Mouse (Mus musculus) liver, postnatal 0 days (tissue): ENCODE results near the gene Commd7. TPM values are rescaled to one million over a fixed set of nuclear protein-coding genes. Genes with fewer than 3 reads are reported as not detected.

Source experiments
- ATAC-seq: fragments of 200-750 bp; cut with Nextera tagmentation; 2 replicates; pipeline ENCODE4 v1.8.0; 2017; ENCODE audit warnings: mild to moderate bottlenecking, moderate library complexity
- DNase-seq: peaks from one replicate; pipeline ENCODE4 v3.0.0-alpha.2; 2016
- H3K27ac ChIP-seq: fragments of 300-500 bp; sonication (generic); 2 replicates; pipeline ENCODE4 v1.5.1; 2014; ENCODE audit warnings: antibody characterized with exemption, moderate library complexity, mild to moderate bottlenecking, low read depth
- H3K27me3 ChIP-seq: fragments of 300-500 bp; sonication (generic); 2 replicates; pipeline ENCODE4 v1.6.1; 2014; ENCODE audit warnings: low read length, control low read depth, mixed read lengths; ENCODE audit not compliant: insufficient read depth
- H3K36me3 ChIP-seq: fragments of 300-500 bp; sonication (generic); replicated peaks from 2 replicates; pipeline ENCODE4 v1.6.1; 2014; ENCODE audit warnings: mild to moderate bottlenecking, control low read depth, low read length, moderate library complexity, mixed read lengths; ENCODE audit not compliant: insufficient read depth
- H3K4me1 ChIP-seq: fragments of 300-500 bp; sonication (generic); 2 replicates; pipeline ENCODE4 v1.6.1; 2014; ENCODE audit warnings: antibody characterized with exemption, mild to moderate bottlenecking, control low read depth; ENCODE audit not compliant: insufficient read depth
- H3K4me2 ChIP-seq: fragments of 300-500 bp; sonication (generic); 2 replicates; pipeline ENCODE4 v1.6.1; 2014; ENCODE audit warnings: low read depth, mild to moderate bottlenecking, low read length, moderate library complexity, mixed read lengths
- H3K4me3 ChIP-seq: fragments of 300-500 bp; sonication (generic); 2 replicates; pipeline ENCODE4 v1.5.1; 2014; ENCODE audit warnings: low read depth, low read length
- H3K9ac ChIP-seq: fragments of 300-500 bp; sonication (generic); replicated peaks from 2 replicates; pipeline ENCODE4 v1.6.1; 2014; ENCODE audit warnings: mild to moderate bottlenecking, moderate library complexity
- H3K9me3 ChIP-seq: fragments of 300-500 bp; sonication (generic); 2 replicates; pipeline ENCODE4 v1.6.1; 2016; ENCODE audit warnings: mild to moderate bottlenecking, control low read depth, low read length, mixed read lengths
- CTCF ChIP-seq: sonication (generic); IDR thresholded peaks from 2 replicates; pipeline ENCODE4 v1.5.1; 2016; ENCODE audit warnings: antibody characterized with exemption, low read depth
- EP300 ChIP-seq: IDR thresholded peaks from 2 replicates; pipeline ENCODE4 v1.6.1; 2016; ENCODE audit warnings: antibody characterized with exemption, low read depth, mild to moderate bottlenecking
- WGBS: fragments of 180-500 bp; shearing (Covaris S2); extraction: QIAGEN DNeasy Blood & Tissue Kit; methylation state at CpG from one replicate; pipeline ENCODE4 v1.1.7; 2014; ENCODE audit not compliant: insufficient replicate concordance; 5-methylcytosine and 5-hydroxymethylcytosine counted together
- polyA plus RNA-seq: library from polyadenylated mRNA; unstranded; fragments of >200 nt; fragmentation: Nextera tagmentation; extraction: Ambion mirVana; gene quantifications from 2 replicates; pipeline ENCODE4 v1.2.1, GENCODE M21; 2015

Gene Commd7
- polyA plus RNA-seq, 1 experiment from 2014 or later: 32.9 TPM

GRCm38 (mm10) chr2:153633259-153633658 lies 678 bp upstream of the Commd7 start:
- WGBS: 86% methylated on average over 5 of the region's 5 CpGs
- no peak overlapping the region for H3K9ac ChIP-seq
- H3K4me2 ChIP-seq: peak overlapping the region; percentile 92; the same call in 1 of the 2 replicates
- ATAC-seq (no peak), DNase-seq (no peak)
- H3K4me1 ChIP-seq: peaks cover 19% of the 10 kb centered on the region; the same call in 1 of the 2 replicates
- H3K4me3 ChIP-seq: no peak overlapping the region
- TF ChIP-seq EP300: no peak
- TF ChIP-seq CTCF: no peak
- no peaks in the 10 kb centered on the region for H3K9me3 ChIP-seq
- H3K27ac ChIP-seq: no peak overlapping the region; the same call in 1 of the 2 replicates
- peaks cover 5% of the 10 kb centered on the region; the same call in 1 of the 2 replicates for H3K36me3 ChIP-seq
- H3K27me3 ChIP-seq: no peaks in the 10 kb centered on the region

DNA sequence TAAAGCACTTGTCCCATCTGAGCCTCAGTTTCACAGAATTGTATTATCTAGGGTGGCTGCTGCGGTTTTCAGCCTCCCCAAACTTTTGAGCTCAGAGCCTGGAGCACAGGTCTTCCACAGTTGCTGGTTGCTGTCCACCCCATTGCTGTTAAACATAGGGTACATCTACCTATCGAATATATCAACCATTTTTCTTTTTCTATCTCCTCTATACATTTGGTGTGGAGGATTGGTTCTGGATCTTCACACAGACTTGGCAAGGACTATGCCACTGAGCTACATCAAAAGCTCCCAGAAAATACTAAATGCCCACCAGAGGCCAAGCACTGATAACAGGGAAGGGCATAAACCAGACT lies 268 bp upstream of the Commd7 start:
- H3K27me3 ChIP-seq: no peaks in the 10 kb centered on the region
- H3K36me3 ChIP-seq: peaks cover 7% of the 10 kb centered on the region; the same call in 1 of the 2 replicates
- H3K9ac ChIP-seq: peak overlapping the region; percentile 92
- H3K4me1 ChIP-seq: peaks cover 19% of the 10 kb centered on the region; the same call in 1 of the 2 replicates
- H3K9me3 ChIP-seq: no peaks in the 10 kb centered on the region
- DNase-seq (no peak), ATAC-seq (peak; percentile 20; the same call in 1 of the 2 replicates)
- TF ChIP-seq CTCF (no peak), EP300 (no peak)
- peak overlapping the region; percentile 92 for H3K4me2 ChIP-seq
- peak overlapping the region; percentile 94 for H3K4me3 ChIP-seq
- 11% methylated on average over 2 of the region's 2 CpGs for WGBS
- H3K27ac ChIP-seq: peak overlapping the region; percentile 92

- 40% methylated on average over 3 of the region's 3 CpGs for WGBS
- ATAC-seq (no peak), DNase-seq (no peak)
- TF ChIP-seq EP300 (no peak), CTCF (no peak)
- peaks cover 17% of the 10 kb centered on the region for H3K36me3 ChIP-seq
- peaks cover 19% of the 10 kb centered on the region; the same call in 1 of the 2 replicates for H3K4me1 ChIP-seq
- no peak overlapping the region for H3K4me2 ChIP-seq
- no peak overlapping the region for H3K9ac ChIP-seq
- H3K9me3 ChIP-seq: no peaks in the 10 kb centered on the region
- H3K27ac ChIP-seq: no peak overlapping the region
- no peak overlapping the region for H3K4me3 ChIP-seq
- H3K27me3 ChIP-seq: no peaks in the 10 kb centered on the region
These were observed 1.6 kb downstream of the Commd7 start for GRCm38 (mm10) chr2:153630950-153631349.

DNA sequence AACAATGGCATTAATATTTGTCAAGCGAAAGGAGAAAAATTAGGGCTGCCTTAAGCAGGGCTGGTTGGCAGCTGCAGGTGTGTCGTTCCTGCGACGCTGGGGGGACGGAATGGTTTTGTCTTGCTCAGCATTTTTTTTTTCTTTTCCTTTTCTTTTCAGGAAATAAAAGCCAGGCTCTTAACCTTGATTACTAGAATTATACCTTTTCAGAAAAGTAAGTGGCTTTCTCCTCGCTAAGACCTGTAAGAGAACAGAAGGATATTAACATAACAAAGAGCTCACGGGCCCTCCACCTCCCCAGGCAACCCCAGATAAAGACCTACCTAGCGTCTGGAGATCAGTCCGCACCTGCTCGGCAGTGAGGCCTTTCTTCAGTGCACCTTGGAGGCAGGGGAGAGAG lies 10.1 kb downstream of the Commd7 start:
- Histone ChIP-seq H3K9ac (no peak overlapping the region), H3K27ac (no peak overlapping the region), H3K27me3 (no peaks in the 10 kb centered on the region), H3K4me2 (no peak overlapping the region), H3K36me3 (peaks cover 58% of the 10 kb centered on the region), H3K4me1 (no peaks in the 10 kb centered on the region), H3K4me3 (no peak overlapping the region), H3K9me3 (no peaks in the 10 kb centered on the region)
- no peak for ATAC-seq
- no peak for DNase-seq
- TF ChIP-seq CTCF (no peak), EP300 (no peak)
- 87% methylated on average over 10 of the region's 10 CpGs for WGBS

DNA sequence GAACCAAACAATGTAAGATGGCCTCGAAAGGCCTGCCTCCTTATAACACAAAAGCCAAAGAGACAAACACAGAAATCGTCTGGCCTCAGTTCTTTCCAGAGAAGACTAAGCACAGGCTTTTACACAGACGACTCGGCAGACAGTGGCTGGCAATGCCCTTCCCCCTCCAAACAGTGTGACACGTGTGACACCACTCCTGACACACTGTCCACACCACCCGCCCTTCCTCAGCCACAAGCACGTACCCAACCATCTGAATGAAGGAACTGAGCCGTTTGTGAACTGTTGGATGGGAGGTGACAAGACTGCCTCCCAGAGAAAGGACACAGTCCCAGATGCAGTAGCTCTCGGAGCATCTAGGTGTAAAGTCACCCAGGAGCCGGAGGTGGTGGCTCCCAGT lies 13.7 kb downstream of the Commd7 start:
- H3K27me3 ChIP-seq: no peaks in the 10 kb centered on the region
- H3K4me1 ChIP-seq: no peaks in the 10 kb centered on the region
- no peak overlapping the region for H3K4me2 ChIP-seq
- H3K36me3 ChIP-seq: peaks cover 51% of the 10 kb centered on the region
- H3K27ac ChIP-seq: no peak overlapping the region
- TF ChIP-seq CTCF (no peak), EP300 (no peak)
- H3K9me3 ChIP-seq: no peaks in the 10 kb centered on the region
- no peak for DNase-seq
- WGBS: 41% methylated on average over 10 of the region's 10 CpGs
- H3K4me3 ChIP-seq: no peak overlapping the region
- no peak for ATAC-seq
- no peak overlapping the region for H3K9ac ChIP-seq

- Histone ChIP-seq H3K36me3 (peaks cover 51% of the 10 kb centered on the region), H3K4me3 (no peak overlapping the region)
These were observed 14.1 kb downstream of the Commd7 start for GRCm38 (mm10) chr2:153618439-153618838.

DNA sequence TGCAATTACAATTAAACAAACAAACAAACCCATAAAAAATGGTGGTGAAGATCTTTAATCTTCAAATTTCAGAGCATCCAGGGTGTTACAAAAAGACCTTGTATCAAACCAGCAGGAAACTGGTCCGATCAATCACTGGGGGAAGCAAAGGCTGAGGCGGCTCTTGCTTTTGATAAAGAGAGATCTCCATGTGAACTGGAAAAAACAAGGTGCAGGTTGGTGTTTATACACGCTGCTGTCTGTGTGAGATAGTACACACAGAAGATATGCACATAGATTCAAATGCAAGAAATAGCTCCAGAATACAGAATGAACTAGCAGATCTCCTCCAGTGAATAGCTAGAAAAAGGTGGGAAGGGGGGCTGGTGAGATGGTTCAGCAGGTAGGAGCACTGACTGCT lies 15.7 kb downstream of the Commd7 start:
- Histone ChIP-seq H3K27me3 (no peaks in the 10 kb centered on the region), H3K9me3 (no peaks in the 10 kb centered on the region), H3K36me3 (peaks cover 42% of the 10 kb centered on the region), H3K9ac (no peak overlapping the region), H3K4me2 (no peak overlapping the region), H3K27ac (no peak overlapping the region), H3K4me1 (no peaks in the 10 kb centered on the region), H3K4me3 (no peak overlapping the region)
- DNase-seq (no peak), ATAC-seq (no peak)
- TF ChIP-seq CTCF (no peak), EP300 (no peak)
- WGBS: 60% methylated on average over 3 of the region's 3 CpGs

More at GRCm38 (mm10) chr2:153618439-153618838, 14.1 kb downstream of the Commd7 start:
- no peak overlapping the region for H3K9ac ChIP-seq
- H3K4me1 ChIP-seq: no peaks in the 10 kb centered on the region
- H3K27ac ChIP-seq: no peak overlapping the region
- TF ChIP-seq CTCF: no peak
- no peak for TF ChIP-seq EP300
- 60% methylated on average over 6 of the region's 6 CpGs for WGBS
- H3K27me3 ChIP-seq: no peaks in the 10 kb centered on the region
- DNase-seq (no peak), ATAC-seq (no peak)
- no peak overlapping the region for H3K4me2 ChIP-seq
- no peaks in the 10 kb centered on the region for H3K9me3 ChIP-seq
